Mouse (Mus musculus) bone marrow, adult 2 months (tissue): Measurements from ENCODE around the gene Tube1. TPM values are rescaled to one million over a fixed set of nuclear protein-coding genes. Genes with fewer than 3 reads are reported as not detected.
A peak's percentile ranks its signal among the peaks of the same experiment; 100 is the strongest.

Experiments used
- H3K27ac ChIP-seq: fragments of 200-500 bp; 2 replicates; pipeline ENCODE4 v1.5.1; 2012; ENCODE audit warnings: low read depth, mild to moderate bottlenecking, control low read depth, inconsistent platforms, low read length; ENCODE audit not compliant: control insufficient read depth, poor library complexity, insufficient read depth
- H3K4me1 ChIP-seq: fragments of 200-500 bp; 2 replicates; pipeline ENCODE4 v1.6.1; 2011; ENCODE audit warnings: low read length; ENCODE audit not compliant: control insufficient read depth, insufficient read depth
- H3K4me3 ChIP-seq: fragments of 200-500 bp; replicated peaks from 2 replicates; pipeline ENCODE3; 2011; ENCODE audit warnings: mild to moderate bottlenecking, low read depth, low read length, control low read depth; ENCODE audit not compliant: control insufficient read depth
- CTCF ChIP-seq: fragments of 200-500 bp; IDR thresholded peaks from 2 replicates; pipeline ENCODE4 v1.5.1; 2011; ENCODE audit warnings: low read length, control low read depth; ENCODE audit not compliant: control insufficient read depth, insufficient read depth
- POLR2A ChIP-seq: fragments of 200-500 bp; IDR thresholded peaks from 2 replicates; pipeline ENCODE4 v1.6.1; 2011; ENCODE audit warnings: low read depth, mild to moderate bottlenecking, control low read depth, low read length, borderline replicate concordance; ENCODE audit not compliant: control insufficient read depth
- WGBS: fragments of 180-500 bp; shearing (Covaris S2); methylation state at CpG from one replicate; pipeline ENCODE4 v1.1.7; 2018; 5-methylcytosine and 5-hydroxymethylcytosine counted together
- polyA plus RNA-seq: library from polyadenylated mRNA; stranded (reverse); fragments of >200 nt; gene quantifications from 2 replicates; pipeline ENCODE4 v1.2.4, GENCODE M21; 2011; ENCODE audit warnings: low replicate concordance; ENCODE audit not compliant: missing spikeins, insufficient read depth, insufficient read length

Gene Tube1
- 2.2 and 3.7 TPM in 2 replicates for polyA plus RNA-seq

DNA sequence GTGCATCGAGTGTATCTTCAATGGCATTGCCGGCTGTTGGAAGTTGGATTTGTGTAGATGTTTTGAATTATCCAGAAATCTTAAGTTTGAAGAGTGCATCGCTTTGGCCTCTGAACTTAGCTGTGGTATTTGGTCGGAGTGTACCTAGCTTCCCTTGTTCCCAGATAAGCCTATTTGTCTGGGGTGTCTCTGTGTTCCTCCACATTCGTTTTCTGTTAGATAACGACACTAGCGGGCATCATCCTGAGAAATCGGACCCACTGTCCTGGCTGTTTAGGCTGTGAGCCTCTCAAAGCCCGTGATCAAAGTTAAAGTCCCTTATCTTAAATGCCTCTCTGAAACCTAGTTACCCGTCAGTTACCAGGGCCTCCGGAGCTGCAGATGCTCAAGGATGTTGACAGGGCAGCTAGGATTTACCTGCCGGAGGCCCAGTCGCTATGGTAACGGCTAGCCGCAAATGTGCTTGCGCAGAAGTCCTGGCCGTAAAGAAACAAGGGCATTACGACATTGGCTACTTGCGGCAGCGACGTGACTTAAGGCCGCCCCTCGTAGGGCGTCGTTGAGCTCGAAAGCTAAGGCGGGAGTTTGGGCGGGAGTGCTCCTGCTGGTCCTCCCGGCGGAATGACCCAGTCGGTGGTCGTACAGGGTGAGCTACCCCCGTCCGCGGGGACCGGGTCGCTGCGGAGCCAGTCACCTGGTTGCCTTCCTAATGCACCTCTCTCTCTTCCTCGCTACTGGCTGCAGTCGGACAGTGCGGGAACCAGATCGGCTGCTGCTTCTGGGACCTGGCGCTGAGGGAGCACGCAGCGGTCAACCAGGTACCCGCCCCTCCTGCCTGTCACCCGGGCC is at the start of gene Tube1, which contains the start of gene Fam229b:
Tube1 (plus strand) TSS at position 515 of the 849 bp plus-strand sequence.
Fam229b (minus strand) TSS at position 453 of the 849 bp plus-strand sequence.
- Histone ChIP-seq H3K4me3 (peak within 1 kb of the TSS; percentile 99), H3K4me1 (no peaks in the 10 kb centered on the region; the same call in 1 of the 2 replicates), H3K27ac (peak within 1 kb of the TSS; percentile 52; the same call in 1 of the 2 replicates)
- TF ChIP-seq POLR2A (peak; percentile 65; the same call in 1 of the 2 replicates), CTCF (peak; percentile 2; the same call in 1 of the 2 replicates)
- WGBS = 5% methylated on average over 47 of the region's 47 CpGs

DNA sequence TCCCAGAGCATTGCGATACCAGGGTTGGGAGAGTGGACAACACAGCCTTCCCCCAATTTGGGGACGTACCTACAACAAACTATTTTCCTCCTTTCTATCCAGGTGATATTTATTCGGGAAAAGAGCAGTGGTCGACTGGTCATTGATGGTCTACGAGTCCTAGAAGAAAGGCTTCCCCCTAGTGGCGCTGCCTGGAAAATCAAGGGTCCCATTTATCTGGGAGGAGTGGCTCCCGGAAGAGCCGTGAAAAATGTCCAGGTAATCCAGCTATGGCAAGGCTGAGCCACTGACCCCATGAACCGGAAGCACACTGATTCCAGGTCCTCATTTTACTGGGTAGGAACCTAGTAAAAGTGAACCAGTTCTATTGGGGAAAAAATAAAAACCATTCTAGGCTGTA is 36.8 kb upstream of the Tube1 start:
- H3K4me1 ChIP-seq = no peaks in the 10 kb centered on the region
- WGBS = 75% methylated on average over 9 of the region's 9 CpGs
- no peak overlapping the region for H3K27ac ChIP-seq
- TF ChIP-seq CTCF (peak; percentile 7; the same call in 1 of the 2 replicates), POLR2A (no peak)
- no peak overlapping the region for H3K4me3 ChIP-seq

- TF ChIP-seq POLR2A (no peak), CTCF (no peak)
- no peak overlapping the region for H3K27ac ChIP-seq
- H3K4me3 ChIP-seq = no peak overlapping the region
- WGBS = 88% methylated on average over 10 of the region's 10 CpGs
- no peaks in the 10 kb centered on the region for H3K4me1 ChIP-seq
Measured at GRCm38 (mm10) chr10:39098746-39099145, 35.0 kb upstream of the Tube1 start.

DNA sequence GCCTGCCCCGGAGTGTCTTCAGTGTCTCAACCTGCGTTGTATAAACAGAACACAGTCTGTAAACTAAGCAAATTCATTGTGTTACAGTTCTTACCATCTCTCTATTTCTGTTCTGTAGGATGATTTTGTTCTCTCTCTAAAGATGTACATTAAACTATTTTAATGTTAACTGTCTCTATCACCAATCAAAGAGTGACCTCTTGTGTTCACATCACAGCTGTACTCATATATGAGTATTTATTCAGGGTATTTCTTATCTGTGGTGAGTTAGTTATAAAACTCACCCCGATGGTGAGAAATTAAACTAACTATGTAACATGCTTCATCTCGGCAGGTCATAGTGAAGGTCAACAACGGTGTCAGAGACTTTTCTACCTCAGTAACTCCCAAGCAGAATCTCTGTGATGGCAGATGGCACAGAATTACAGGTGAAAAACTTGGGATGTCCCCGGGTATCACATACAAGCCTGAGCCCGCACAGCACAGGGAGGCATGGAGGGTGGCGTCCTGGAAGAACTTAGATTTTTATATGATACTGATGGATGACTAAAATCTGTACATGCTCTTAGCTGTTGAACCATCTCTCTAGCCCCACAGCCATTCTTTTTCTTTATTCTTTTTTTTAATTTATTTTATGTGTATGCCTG is 28.9 kb upstream of the Tube1 start:
- no peak overlapping the region for H3K4me3 ChIP-seq
- H3K27ac ChIP-seq = no peak overlapping the region
- no peaks in the 10 kb centered on the region for H3K4me1 ChIP-seq
- TF ChIP-seq CTCF (no peak), POLR2A (no peak)
- WGBS = 87% methylated on average over 8 of the region's 8 CpGs

GRCm38 (mm10) chr10:39106413-39106812 is 27.4 kb upstream of the Tube1 start:
- Histone ChIP-seq H3K27ac (no peak overlapping the region), H3K4me3 (no peak overlapping the region), H3K4me1 (no peaks in the 10 kb centered on the region)
- WGBS = 76% methylated on average over 3 of the region's 3 CpGs
- no peak for TF ChIP-seq CTCF
- TF ChIP-seq POLR2A = no peak

- 87% methylated on average over 4 of the region's 4 CpGs for WGBS
- no peaks in the 10 kb centered on the region for H3K4me1 ChIP-seq
- no peak overlapping the region for H3K4me3 ChIP-seq
- H3K27ac ChIP-seq = no peak overlapping the region
- TF ChIP-seq POLR2A (no peak), CTCF (no peak)
Measured at GRCm38 (mm10) chr10:39106935-39107334, 26.8 kb upstream of the Tube1 start.

DNA sequence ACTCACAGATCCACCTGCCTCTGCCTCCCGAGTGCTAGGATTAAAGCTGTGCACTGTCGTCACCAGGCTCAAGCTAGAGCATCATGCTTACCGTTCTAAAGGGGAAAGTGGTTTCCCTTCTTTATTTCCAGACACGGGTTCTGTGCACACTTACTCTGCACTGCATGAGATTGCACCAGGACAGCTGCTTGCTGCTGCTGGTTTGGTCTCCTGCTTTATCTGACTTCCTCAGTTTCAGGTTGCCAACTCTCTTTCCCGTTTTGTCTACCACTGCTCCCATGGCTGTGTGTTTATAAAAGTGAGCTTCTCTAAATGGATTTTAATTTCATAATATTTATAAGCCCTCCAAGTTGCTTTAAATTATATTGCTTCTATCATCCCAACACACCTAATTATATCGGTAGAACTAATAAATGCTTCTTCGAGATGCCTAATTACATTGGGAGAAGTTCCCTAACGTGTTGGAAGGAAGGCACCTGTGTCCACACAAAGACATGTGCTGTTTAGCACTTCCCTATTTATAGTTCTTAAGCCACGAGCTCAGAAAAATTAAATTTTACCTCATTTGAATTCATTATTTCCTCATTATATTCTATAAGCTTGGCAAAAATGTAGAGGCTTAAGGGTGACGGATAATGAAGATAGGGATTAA is 24.8 kb upstream of the Tube1 start:
- Histone ChIP-seq H3K4me1 (no peaks in the 10 kb centered on the region), H3K4me3 (no peak overlapping the region), H3K27ac (no peak overlapping the region)
- TF ChIP-seq POLR2A (no peak), CTCF (no peak)
- WGBS = 20% methylated on average over 10 of the region's 10 CpGs

GRCm38 (mm10) chr10:39109489-39109874 is 24.3 kb upstream of the Tube1 start:
- no peak overlapping the region for H3K4me3 ChIP-seq
- 75% methylated on average over 4 of the region's 4 CpGs for WGBS
- no peak overlapping the region for H3K27ac ChIP-seq
- no peak for TF ChIP-seq POLR2A
- TF ChIP-seq CTCF = no peak
- no peaks in the 10 kb centered on the region for H3K4me1 ChIP-seq
